Mouse (Mus musculus): Measurements from ENCODE around the gene Mpzl3. TPM values are rescaled to one million over a fixed set of nuclear protein-coding genes. Genes with fewer than 3 reads are reported as not detected.

Gene Mpzl3
- 1.4 and 2.1 TPM in 2 replicates for polyA plus RNA-seq (2015; fragmentation: Nextera tagmentation; extraction: Ambion mirVana)

GRCm38 (mm10) chr9:45055082-45055713 lies at the start of gene Mpzl3:
Mpzl3 (plus strand) TSS chr9:45055186.

DNA sequence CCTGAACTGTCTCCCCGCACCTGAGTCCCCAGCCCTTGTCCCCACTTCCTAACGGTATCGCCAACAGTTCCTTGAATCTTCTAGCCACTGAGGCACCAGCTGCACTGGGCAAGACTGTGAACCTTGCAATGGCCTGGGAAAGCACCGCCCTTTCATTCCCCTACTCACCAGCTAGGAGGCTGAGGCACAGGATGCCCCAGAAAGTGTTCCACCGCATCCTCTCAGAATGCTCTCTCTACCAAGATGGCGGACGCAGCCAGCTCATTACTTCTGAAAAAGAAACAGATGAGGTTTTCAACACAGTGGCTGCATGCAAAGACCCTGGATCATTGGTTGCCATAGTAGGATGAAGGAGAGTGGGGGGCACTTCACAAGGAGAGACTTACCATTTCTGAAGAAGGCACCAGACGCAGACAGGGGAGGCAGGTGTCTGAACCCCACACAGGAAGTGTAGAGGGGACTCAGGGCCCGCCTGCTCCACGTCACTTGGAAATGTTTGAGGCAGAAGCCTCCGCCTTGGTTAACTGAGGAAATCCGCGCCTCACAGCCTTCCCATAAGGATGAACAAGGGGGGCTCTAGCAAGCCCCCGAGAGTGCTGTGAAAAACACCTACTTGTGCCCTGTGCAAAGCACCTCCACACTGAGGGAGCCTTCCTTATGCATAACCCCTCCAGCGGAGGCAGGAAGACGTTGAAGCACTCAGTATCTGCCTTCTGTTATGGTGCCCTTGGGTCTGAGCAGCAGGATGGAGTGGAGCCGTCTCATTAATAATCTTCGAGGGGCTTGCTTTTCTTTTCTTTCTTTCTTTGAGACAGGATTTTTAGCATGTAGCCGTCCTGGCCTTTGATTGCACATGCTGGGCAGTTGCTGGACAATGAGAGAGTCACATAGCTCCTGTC lies 45.6 kb upstream of the Mpzl3 start, which contains the start of gene Cd3e:
Gene Cd3e (minus strand): TSS at position 448 of the 899 bp plus-strand sequence.

GRCm38 (mm10) chr9:45039499-45039898 lies 15.5 kb upstream of the Mpzl3 start, which contains the start of gene Mpzl2:
Mpzl2 (plus strand) TSS chr9:45039799.

GRCm38 (mm10) chr9:45079011-45079410 lies 24.0 kb downstream of the Mpzl3 start, which contains the start of gene Jaml:
Jaml (plus strand) TSS chr9:45079183.

DNA sequence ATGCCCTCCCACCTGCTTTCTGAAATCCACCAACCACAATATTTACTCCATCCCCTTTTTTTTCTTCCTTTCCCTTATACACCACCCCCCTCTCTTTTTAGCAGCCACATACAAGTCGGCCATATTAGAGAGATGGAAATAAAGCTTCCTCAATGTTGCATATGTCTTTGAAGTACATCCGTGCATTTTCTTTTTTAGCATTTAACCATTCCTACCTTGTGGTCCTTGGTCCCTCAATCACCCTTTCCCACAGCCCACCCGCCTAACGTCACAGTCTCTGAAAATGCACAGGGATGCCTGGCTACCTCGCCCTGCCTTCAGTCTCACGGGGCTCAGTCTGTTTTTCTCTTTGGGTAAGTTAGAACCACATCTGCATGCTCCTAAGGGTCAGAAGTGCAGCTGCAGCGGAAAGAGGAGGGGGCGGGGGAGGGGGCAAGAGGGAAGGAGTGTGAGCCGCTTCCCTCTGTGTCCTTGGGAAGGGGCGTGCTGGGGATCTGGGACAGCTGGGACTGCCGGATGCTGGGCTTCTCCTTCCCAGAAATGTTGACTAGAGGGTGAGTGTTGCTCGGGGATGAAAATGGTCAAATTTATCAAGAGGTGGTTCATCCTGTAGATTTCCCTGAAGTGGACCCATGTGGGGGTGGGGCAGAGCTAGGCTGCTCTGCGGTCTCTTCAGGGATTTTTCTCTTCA lies 62.9 kb downstream of the Mpzl3 start, which contains the start of gene Scn2b:
Gene Scn2b (plus strand): TSS at position 42 of the 691 bp plus-strand sequence.

Other genes starting within 250 kb of the Mpzl3 start
- gene Kmt2a, start 173.9 kb upstream of the Mpzl3 start, polyA plus RNA-seq (2015; fragmentation: Nextera tagmentation; extraction: Ambion mirVana) = 9.0 and 9.5 TPM in 2 replicates
- gene Atp5l, start 134.4 kb upstream of the Mpzl3 start, polyA plus RNA-seq (2015; fragmentation: Nextera tagmentation; extraction: Ambion mirVana) = 1,351 and 2,218 TPM in 2 replicates
- 12.6 and 18.2 TPM in 2 replicates for gene Ube4a, start 89.6 kb upstream of the Mpzl3 start, polyA plus RNA-seq (2015; fragmentation: Nextera tagmentation; extraction: Ambion mirVana)
- 0.30 and 0.85 TPM in 2 replicates for gene Cd3g, start 74.8 kb upstream of the Mpzl3 start, polyA plus RNA-seq (2015; fragmentation: Nextera tagmentation; extraction: Ambion mirVana)
- 0.08 and 0.18 TPM in 2 replicates for gene Cd3d, start 73.4 kb upstream of the Mpzl3 start, polyA plus RNA-seq (2015; fragmentation: Nextera tagmentation; extraction: Ambion mirVana)
- 0.07 and 0.32 TPM in 2 replicates for gene Cd3e, start 45.6 kb upstream of the Mpzl3 start, polyA plus RNA-seq (2015; fragmentation: Nextera tagmentation; extraction: Ambion mirVana)
- gene Mpzl2, start 15.4 kb upstream of the Mpzl3 start, polyA plus RNA-seq (2015; fragmentation: Nextera tagmentation; extraction: Ambion mirVana) = 3.0 and 5.8 TPM in 2 replicates
- gene Jaml, start 24.0 kb downstream of the Mpzl3 start, polyA plus RNA-seq (2015; fragmentation: Nextera tagmentation; extraction: Ambion mirVana) = 1.5 and 4.0 TPM in 2 replicates
- gene Scn2b, start 62.6 kb downstream of the Mpzl3 start, polyA plus RNA-seq (2015; fragmentation: Nextera tagmentation; extraction: Ambion mirVana) = 1.8 and 3.7 TPM in 2 replicates
- gene Scn4b, start 83.2 kb downstream of the Mpzl3 start, polyA plus RNA-seq (2015; fragmentation: Nextera tagmentation; extraction: Ambion mirVana) = 0.20 and 0.23 TPM in 2 replicates
- gene BC049352, start 126.8 kb downstream of the Mpzl3 start, polyA plus RNA-seq (2015; fragmentation: Nextera tagmentation; extraction: Ambion mirVana) = 0.18 and 0.43 TPM in 2 replicates
- 0.24 TPM in 1 of 2 replicates, not detected in the other for gene Tmprss4, start 148.9 kb downstream of the Mpzl3 start, polyA plus RNA-seq (2015; fragmentation: Nextera tagmentation; extraction: Ambion mirVana)
- 0.95 and 1.6 TPM in 2 replicates for gene Il10ra, start 214.0 kb downstream of the Mpzl3 start, polyA plus RNA-seq (2015; fragmentation: Nextera tagmentation; extraction: Ambion mirVana)

Data from adrenal gland, postnatal 0 days (tissue).